Mouse (Mus musculus) heart, adult 2 months (tissue): ENCODE results near the gene Polg. TPM values are rescaled to one million over a fixed set of nuclear protein-coding genes. Genes with fewer than 3 reads are reported as not detected.

Experiments used
- DNase-seq, 2 experiments: peaks; one replicate each; pipeline ENCODE4 v3.0.0; 2021
- H3K27ac ChIP-seq: fragments of 200-600 bp; 2 replicates; pipeline ENCODE4 v1.8.1; 2022
- H3K27me3 ChIP-seq: fragments of 200-500 bp; 2 replicates; pipeline ENCODE4 v1.6.1; 2012; ENCODE audit warnings: mild to moderate bottlenecking, low read length, inconsistent platforms, mixed read lengths; ENCODE audit not compliant: control insufficient read depth, insufficient read depth
- H3K36me3 ChIP-seq: fragments of 200-500 bp; 2 replicates; pipeline ENCODE4 v1.6.1; 2012; ENCODE audit warnings: low read length, inconsistent platforms; ENCODE audit not compliant: control insufficient read depth, insufficient read depth
- H3K4me1 ChIP-seq: fragments of 200-500 bp; 2 replicates; pipeline ENCODE4 v1.6.1; 2011; ENCODE audit warnings: low read length; ENCODE audit not compliant: control insufficient read depth, insufficient read depth
- H3K4me3 ChIP-seq: fragments of 200-600 bp; 2 replicates; pipeline ENCODE4 v1.8.1; 2022
- H3K79me2 ChIP-seq: fragments of 200-500 bp; replicated peaks from 2 replicates; pipeline ENCODE4 v1.6.1; 2012; ENCODE audit warnings: mild to moderate bottlenecking, inconsistent platforms, low read length, moderate library complexity, mixed read lengths; ENCODE audit not compliant: control insufficient read depth, insufficient read depth
- H3K9ac ChIP-seq: fragments of 200-500 bp; 2 replicates; pipeline ENCODE4 v1.6.1; 2012; ENCODE audit warnings: low read depth, mild to moderate bottlenecking, control low read depth, inconsistent platforms, low read length, mixed read lengths
- CTCF ChIP-seq: fragments of 200-600 bp; IDR thresholded peaks from 2 replicates; pipeline ENCODE4 v1.8.1; 2022; ENCODE audit warnings: antibody characterized with exemption, mild to moderate bottlenecking, moderate library complexity
- EP300 ChIP-seq: fragments of 200-500 bp; IDR thresholded peaks from 2 replicates; pipeline ENCODE4 v1.6.1; 2011; ENCODE audit warnings: low read depth, low read length, control low read depth; ENCODE audit not compliant: insufficient read depth
- POLR2A ChIP-seq: fragments of 200-500 bp; IDR thresholded peaks from 2 replicates; pipeline ENCODE4 v1.6.1; 2011; ENCODE audit warnings: mild to moderate bottlenecking, low read depth, low read length, control low read depth; ENCODE audit not compliant: insufficient read depth
- WGBS: fragments of 180-500 bp; shearing (Covaris S2); methylation state at CpG from one replicate; pipeline ENCODE4 v1.1.7; 2018; 5-methylcytosine and 5-hydroxymethylcytosine counted together
- intact Hi-C: fragments of 180-260 bp; cut with DNase I; formaldehyde crosslinking; loops from one replicate; pipeline ENCODE4 v1.15.1; 2025
- polyA plus RNA-seq: library from polyadenylated mRNA; depleted of rRNA; stranded (reverse); fragments of >200 nt; gene quantifications from 2 replicates; pipeline ENCODE4 v1.2.3, GENCODE M21; 2012
- total RNA-seq, 2 experiments: library from RNA; stranded (reverse); gene quantifications; 2 replicates each; pipeline ENCODE4 v1.2.3; 2021

Polg gene
- total and polyA plus RNA-seq, 3 experiments, result 40.5 to 66.5 (median 53.0) TPM

- DNase-seq, result no peak
- TF ChIP-seq CTCF (no peak), POLR2A (no peak), EP300 (no peak)
- Histone ChIP-seq H3K9ac (no peak overlapping the region), H3K4me1 (no peaks in the 10 kb centered on the region), H3K27me3 (peaks cover 42% of the 10 kb centered on the region), H3K79me2 (no peaks in the 10 kb centered on the region), H3K36me3 (no peaks in the 10 kb centered on the region), H3K4me3 (no peak overlapping the region), H3K27ac (no peak overlapping the region)
- WGBS, result 4% methylated on average over 5 of the region's 5 CpGs
- intact Hi-C loops, result no loop called here
Measured at GRCm38 (mm10) chr7:79503656-79504250, 37.6 kb upstream of the Polg start.

GRCm38 (mm10) chr7:79503103-79503455 is 36.9 kb upstream of the Polg start:
- peaks cover 37% of the 10 kb centered on the region for H3K27me3 ChIP-seq

GRCm38 (mm10) chr7:79502152-79503102 is 36.3 kb upstream of the Polg start:
- H3K27me3 ChIP-seq, result peaks cover 39% of the 10 kb centered on the region
- no peaks in the 10 kb centered on the region for H3K36me3 ChIP-seq
- intact Hi-C loops, result no loop called here
- TF ChIP-seq EP300 (no peak), CTCF (no peak), POLR2A (no peak)
- H3K79me2 ChIP-seq, result no peaks in the 10 kb centered on the region
- no peak for DNase-seq
- H3K27ac ChIP-seq, result no peak overlapping the region
- no peak overlapping the region for H3K9ac ChIP-seq
- H3K4me1 ChIP-seq, result no peaks in the 10 kb centered on the region
- 8% methylated on average over 10 of the region's 10 CpGs for WGBS
- H3K4me3 ChIP-seq, result no peak overlapping the region

More at GRCm38 (mm10) chr7:79503103-79503455, 36.9 kb upstream of the Polg start:
- H3K4me1 ChIP-seq, result no peaks in the 10 kb centered on the region
- no peak overlapping the region for H3K4me3 ChIP-seq
- intact Hi-C loops, result no loop called here
- no peak for DNase-seq
- H3K27ac ChIP-seq, result no peak overlapping the region
- WGBS, result 15% methylated on average over 6 of the region's 6 CpGs
- TF ChIP-seq EP300, result no peak
- TF ChIP-seq POLR2A, result no peak
- TF ChIP-seq CTCF, result no peak
- no peaks in the 10 kb centered on the region for H3K79me2 ChIP-seq
- no peaks in the 10 kb centered on the region for H3K36me3 ChIP-seq
- H3K9ac ChIP-seq, result no peak overlapping the region

- no peak for DNase-seq
- H3K27me3 ChIP-seq, result peaks cover 38% of the 10 kb centered on the region
- no peak overlapping the region for H3K27ac ChIP-seq
- H3K36me3 ChIP-seq, result no peaks in the 10 kb centered on the region
- no peaks in the 10 kb centered on the region for H3K4me1 ChIP-seq
- H3K9ac ChIP-seq, result no peak overlapping the region
- no peaks in the 10 kb centered on the region for H3K79me2 ChIP-seq
- WGBS, result 4% methylated on average over 8 of the region's 8 CpGs
- no peak overlapping the region for H3K4me3 ChIP-seq
- TF ChIP-seq EP300 (no peak), CTCF (no peak), POLR2A (no peak)
- intact Hi-C loops, result no loop called here
Measured at GRCm38 (mm10) chr7:79501581-79502031, 35.4 kb upstream of the Polg start.

GRCm38 (mm10) chr7:79500681-79501306 is 34.6 kb upstream of the Polg start:
- Histone ChIP-seq H3K9ac (no peak overlapping the region), H3K36me3 (no peaks in the 10 kb centered on the region), H3K27me3 (peaks cover 32% of the 10 kb centered on the region), H3K79me2 (no peaks in the 10 kb centered on the region), H3K4me3 (no peak overlapping the region), H3K4me1 (no peaks in the 10 kb centered on the region), H3K27ac (no peak overlapping the region)
- intact Hi-C loops, result no loop called here
- no peak for DNase-seq
- WGBS, result 5% methylated on average over 3 of the region's 3 CpGs
- TF ChIP-seq POLR2A (no peak), EP300 (no peak), CTCF (no peak)
